24 mouse cellular contexts compared by ENCODE assay signal in genomic region chr11:75568962-75569361, GRCm38 (mm10). TPM values are rescaled to one million over a fixed set of nuclear protein-coding genes. Genes with fewer than 3 reads are reported as not detected.
DNase-seq lines count a peak whose midpoint lies in the region; ATAC-seq and TF ChIP-seq lines count a peak whose summit lies in the region.
"Had no signal": no experiment of that assay in that cellular context is flagged by ENCODE, and none has a peak within 500 bp of the region (broad histone marks: within the 10 kb centered on the region; RNA-seq: fewer than 3 reads in every experiment).

No protein-coding gene starts in this region.

- no peak for TF ChIP-seq POLR2A in liver, adult 2 months (IDR thresholded peaks at IDR 0.05; ENCODE audit: extremely low read depth, insufficient read depth, low read length)
- TF ChIP-seq POLR2A in small intestine, adult 2 months (IDR thresholded peaks at IDR 0.05; ENCODE audit: low read depth, low read length) = no peak

- TF ChIP-seq CTCF in liver, adult 2 months (IDR thresholded peaks at IDR 0.05; ENCODE audit: low read depth, low read length) = no peak
- TF ChIP-seq CTCF in small intestine, adult 2 months (IDR thresholded peaks at IDR 0.05; ENCODE audit: extremely low read depth, insufficient read length, insufficient replicate concordance, low read depth, low read length) = no peak

- no peaks in the 10 kb centered on the region for H3K9me3 ChIP-seq in kidney, embryonic 16.5 days (ENCODE audit: low read length)
- H3K9me3 ChIP-seq: embryonic facial prominence, embryonic 13.5 days; forebrain, embryonic 12.5 days; hindbrain, embryonic 12.5 days; liver, embryonic 12.5 days; midbrain, embryonic 12.5 days had no signal

- ATAC-seq in kidney, embryonic 16.5 days (ENCODE audit: low FRiP score, low TSS enrichment) = no peak
- ATAC-seq: liver, embryonic 12.5 days had no signal

- peaks cover 36% of the 10 kb centered on the region for H3K4me1 ChIP-seq in kidney, embryonic 16.5 days (ENCODE audit: insufficient read depth, low read length)
- H3K4me1 ChIP-seq in liver, adult 2 months (ENCODE audit: control insufficient read depth, insufficient read depth, low read length) = peaks cover 13% of the 10 kb centered on the region
- H3K4me1 ChIP-seq in small intestine, adult 2 months (ENCODE audit: control insufficient read depth, insufficient read depth, insufficient read length, low read length) = peaks cover 59% of the 10 kb centered on the region

- no peaks in the 10 kb centered on the region; the same call in 1 of the 2 replicates for H3K36me3 ChIP-seq in kidney, embryonic 16.5 days (ENCODE audit: insufficient read depth, low read length)
- H3K36me3 ChIP-seq in liver, adult 2 months (ENCODE audit: control insufficient read depth, insufficient read depth, low read length) = no peaks in the 10 kb centered on the region
- peaks cover 78% of the 10 kb centered on the region for H3K36me3 ChIP-seq in small intestine, adult 2 months (ENCODE audit: control insufficient read depth, insufficient read depth, low read length)
- H3K36me3 ChIP-seq: embryonic facial prominence, embryonic 13.5 days; liver, embryonic 12.5 days had no signal

- H3K79me2 ChIP-seq in liver, adult 2 months (ENCODE audit: control insufficient read depth, insufficient read depth, low read length) = no peaks in the 10 kb centered on the region

- H3K9ac ChIP-seq in kidney, embryonic 16.5 days (replicated peaks; ENCODE audit: low read length) = no peak overlapping the region
- no peak overlapping the region for H3K9ac ChIP-seq in liver, adult 2 months (ENCODE audit: low read depth, low read length)
- H3K9ac ChIP-seq: forebrain, embryonic 12.5 days; hindbrain, embryonic 12.5 days; liver, embryonic 12.5 days; midbrain, embryonic 12.5 days had no signal

- no peaks in the 10 kb centered on the region for H3K27me3 ChIP-seq in kidney, embryonic 16.5 days (ENCODE audit: insufficient read depth, low read length)
- H3K27me3 ChIP-seq in liver, adult 2 months (ENCODE audit: control insufficient read depth, insufficient read depth, low read length) = no peaks in the 10 kb centered on the region
- no peaks in the 10 kb centered on the region for H3K27me3 ChIP-seq in small intestine, adult 2 months (ENCODE audit: control insufficient read depth, insufficient read depth, low read length)
- H3K27me3 ChIP-seq: embryonic facial prominence, embryonic 13.5 days; liver, embryonic 12.5 days; midbrain, embryonic 12.5 days had no signal

- peak; percentile 66 for DNase-seq in cerebellum, adult 11-12 months
- no peak for DNase-seq in cerebellum, adult 8-10 months
- DNase-seq in kidney, adult 11 months = peak; percentile 71
- DNase-seq in liver, adult 2 months (ENCODE audit: extremely low read depth, low read depth, low spot score) = peak; percentile 79
- DNase-seq in liver = no peak
- no peak for DNase-seq in layer of hippocampus, postnatal 14 days (ENCODE audit: low spot score in 2 of 2)
- DNase-seq: adrenal gland, postnatal 14 days; embryo, embryonic 11 days; gastrocnemius, postnatal 25 days; heart, adult 2 months; layer of hippocampus, postnatal 36 days; lung, adult 18-20 months; lung, postnatal 14 days; right cerebral cortex, postnatal 14 days; spleen, adult 18-20 months; thymus, postnatal 25 days had no signal

- no peak overlapping the region for H3K27ac ChIP-seq in kidney, embryonic 16.5 days (ENCODE audit: low read length)
- H3K27ac ChIP-seq in liver, adult 2 months (replicated peaks; ENCODE audit: insufficient read depth, low read depth, low read length) = no peak overlapping the region
- H3K27ac ChIP-seq in small intestine, adult 2 months (ENCODE audit: insufficient read depth, low read depth, low read length) = peak overlapping the region; percentile 91
- H3K27ac ChIP-seq: embryonic facial prominence, embryonic 13.5 days; forebrain, embryonic 12.5 days; heart, adult 2 months; hindbrain, embryonic 12.5 days; liver, embryonic 12.5 days; midbrain, embryonic 12.5 days had no signal

- H3K4me3 ChIP-seq in kidney, embryonic 16.5 days (ENCODE audit: low read length) = no peak overlapping the region
- H3K4me3 ChIP-seq in liver, adult 2 months (ENCODE audit: insufficient read depth, low read depth, low read length) = no peak overlapping the region
- no peak overlapping the region for H3K4me3 ChIP-seq in small intestine, adult 2 months (ENCODE audit: low read depth, low read length)
- H3K4me3 ChIP-seq: embryonic facial prominence, embryonic 13.5 days; erythroblast, embryonic 14.5 days; forebrain, embryonic 12.5 days; heart, adult 2 months; hindbrain, embryonic 12.5 days; liver, embryonic 12.5 days; midbrain, embryonic 12.5 days had no signal

- H3K4me2 ChIP-seq in kidney, embryonic 16.5 days (replicated peaks; ENCODE audit: low read depth, low read length) = no peak overlapping the region
- H3K4me2 ChIP-seq: embryonic facial prominence, embryonic 13.5 days; forebrain, embryonic 12.5 days; hindbrain, embryonic 12.5 days; liver, embryonic 12.5 days; midbrain, embryonic 12.5 days had no signal

- 91% methylated on average over 12 of the region's 12 CpGs for WGBS in kidney, embryonic 16.5 days
- WGBS in liver, adult 2 months = 25% methylated on average over 12 of the region's 12 CpGs
- 20% methylated on average over 12 of the region's 12 CpGs for WGBS in small intestine, adult 2 months

RNA-seq across cellular contexts. Expression of gene Pitpna, which starts 18.9 kb away (rescaled TPM):
- polyA plus RNA-seq in kidney, embryonic 16.5 days (2015; fragmentation: Nextera tagmentation; extraction: Ambion mirVana) = 70.4 and 72.1 TPM in 2 replicates
- 19.7 and 21.0 TPM in 2 replicates for total RNA-seq in liver, adult 2 months (2014; rRNA removed)
- polyA plus RNA-seq in liver, adult 2 months (2012; rRNA removed) = 24.6 and 28.9 TPM in 2 replicates
- polyA plus RNA-seq in small intestine, adult 2 months (2012; rRNA removed) = 88.0 and 185 TPM in 2 replicates
- total RNA-seq in layer of hippocampus, postnatal 14 days (2021) = 100 to 1,000 TPM; 312 to 321 TPM

RNA-seq across cellular contexts. Expression of gene Slc43a2, which starts 37.5 kb away (rescaled TPM):
- 9.4 and 9.7 TPM in 2 replicates for polyA plus RNA-seq in kidney, embryonic 16.5 days (2015; fragmentation: Nextera tagmentation; extraction: Ambion mirVana)
- 4.1 and 8.9 TPM in 2 replicates for total RNA-seq in liver, adult 2 months (2014; rRNA removed)
- 5.2 and 8.0 TPM in 2 replicates for polyA plus RNA-seq in liver, adult 2 months (2012; rRNA removed)
- 165 and 508 TPM in 2 replicates for polyA plus RNA-seq in small intestine, adult 2 months (2012; rRNA removed)
- 10 to 100 TPM; 40.5 to 44.7 TPM for total RNA-seq in layer of hippocampus, postnatal 14 days (2021)

RNA-seq across cellular contexts. Expression of gene Scarf1, which starts 55.6 kb away (rescaled TPM):
- 19.2 and 19.5 TPM in 2 replicates for polyA plus RNA-seq in kidney, embryonic 16.5 days (2015; fragmentation: Nextera tagmentation; extraction: Ambion mirVana)
- 5.8 and 7.5 TPM in 2 replicates for total RNA-seq in liver, adult 2 months (2014; rRNA removed)
- polyA plus RNA-seq in liver, adult 2 months (2012; rRNA removed) = 10.3 and 16.9 TPM in 2 replicates
- 9.4 and 12.3 TPM in 2 replicates for polyA plus RNA-seq in small intestine, adult 2 months (2012; rRNA removed)
- total RNA-seq in layer of hippocampus, postnatal 14 days (2021) = 1 to 10 TPM; 2.9 to 3.3 TPM

RNA-seq across cellular contexts. Expression of gene Rilp, which starts 59.1 kb away (rescaled TPM):
- polyA plus RNA-seq in kidney, embryonic 16.5 days (2015; fragmentation: Nextera tagmentation; extraction: Ambion mirVana) = 1.7 and 2.0 TPM in 2 replicates
- total RNA-seq in liver, adult 2 months (2014; rRNA removed) = 23.0 and 27.9 TPM in 2 replicates
- polyA plus RNA-seq in liver, adult 2 months (2012; rRNA removed) = 29.8 and 32.6 TPM in 2 replicates
- polyA plus RNA-seq in small intestine, adult 2 months (2012; rRNA removed) = 8.0 and 15.0 TPM in 2 replicates
- 1 to 10 TPM; 3.7 to 5.0 TPM for total RNA-seq in layer of hippocampus, postnatal 14 days (2021)
- polyA plus RNA-seq: embryonic facial prominence, embryonic 13.5 days had no signal

Comparison
In these comparisons a context has a peak if more than half of its experiments do, and no peak if none do; other contexts are left out.
1. DNase-seq: peak in cerebellum, adult 11-12 months (single experiment), kidney, adult 11 months (single experiment) and liver, adult 2 months (single experiment); none in cerebellum, adult 8-10 months (single experiment), liver (single experiment) and layer of hippocampus, postnatal 14 days (0 of 2).
2. RNA of gene Slc43a2, which starts 37.5 kb away (polyA plus RNA-seq): 165 to 508 TPM in small intestine, adult 2 months; 9.4 to 9.7 TPM in kidney, embryonic 16.5 days and 5.2 to 8.0 TPM in liver, adult 2 months; every median in the first group is over 10 times any median in the second.